Mouse (Mus musculus): Measurements from ENCODE around the gene Gpr182.

The Gpr182 gene

DNA sequence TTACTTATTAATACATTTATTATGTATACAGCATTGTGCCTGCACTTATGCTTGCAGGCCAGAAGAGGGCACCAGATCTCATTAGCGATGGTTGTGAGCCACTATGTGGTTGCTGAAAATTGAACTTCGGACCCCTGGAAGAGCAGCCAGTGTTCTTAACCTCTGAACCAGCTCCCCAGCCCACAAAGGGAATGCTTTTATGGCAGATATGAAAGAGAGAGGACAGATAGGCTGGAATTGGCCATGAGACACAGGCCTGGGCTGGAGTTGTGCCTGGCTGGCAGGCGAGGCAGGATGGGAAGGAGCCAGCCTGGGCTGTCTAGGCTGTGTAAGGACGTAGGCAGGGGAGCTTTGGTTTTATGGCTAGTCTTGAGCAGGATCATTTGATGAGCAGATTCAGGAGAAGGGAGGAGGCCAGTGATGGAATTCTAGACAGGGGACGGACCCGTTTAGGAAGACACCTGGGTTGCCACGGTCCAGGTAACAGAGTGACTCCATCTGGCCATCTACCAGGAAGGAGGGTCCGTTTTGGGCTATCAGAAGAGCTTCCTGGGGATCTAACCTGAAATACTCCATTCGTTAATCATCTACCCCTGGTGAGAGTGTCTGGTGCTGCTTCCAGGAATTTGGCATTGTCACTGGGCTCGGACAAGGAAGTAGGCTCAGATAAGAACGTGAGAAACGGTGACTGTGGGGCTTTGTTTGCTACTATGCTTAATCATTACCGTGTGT, 13.2 kb downstream of the Gpr182 start:
- DNase-seq = peak in 1 of 2 experiments; percentile 58

DNA sequence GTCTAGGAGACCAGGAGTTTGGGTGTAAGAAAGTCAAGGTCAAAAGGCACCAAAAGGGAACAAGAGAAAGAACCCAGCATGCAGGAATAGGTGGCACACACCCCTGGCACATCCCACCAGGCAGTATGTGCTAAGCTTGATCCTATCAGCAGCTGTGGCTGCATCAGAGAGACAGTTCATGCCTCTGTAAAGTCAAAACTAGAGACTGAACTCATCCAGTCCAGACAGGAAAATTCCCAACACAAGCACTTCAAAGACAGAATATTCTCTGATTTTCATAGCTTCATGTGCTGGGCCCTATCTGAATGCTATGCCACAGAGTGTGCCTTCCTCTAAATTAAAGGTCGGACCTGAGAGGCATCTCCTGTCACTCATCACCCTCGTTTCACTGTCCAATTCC, 14.0 kb downstream of the Gpr182 start:
- DNase-seq = no peak

GRCm38 (mm10) chr10:127736916-127737315, 14.6 kb downstream of the Gpr182 start:
- no peak for DNase-seq

DNA sequence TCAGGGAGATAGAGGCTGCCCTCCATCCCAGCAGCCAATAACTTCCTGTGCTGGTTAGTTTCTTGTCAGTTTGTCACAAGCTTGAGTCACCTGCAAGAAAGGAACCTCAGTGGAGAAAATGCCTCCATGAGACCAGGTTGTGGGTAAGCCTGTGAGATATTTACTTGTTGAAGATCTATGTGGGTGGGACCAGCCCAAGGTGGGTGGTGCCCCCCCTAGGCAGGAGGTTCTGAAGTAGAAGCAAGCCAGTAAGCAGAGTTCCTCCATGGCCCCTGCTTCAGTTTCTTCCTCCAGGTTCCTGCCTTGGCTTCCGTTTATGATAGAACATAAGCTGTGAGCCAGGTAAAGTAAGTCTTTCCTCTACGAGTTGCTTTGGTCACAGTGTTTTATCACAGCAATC, 15.3 kb downstream of the Gpr182 start:
- no peak for DNase-seq

- peak in 1 of 2 experiments; percentile 23 for DNase-seq
Observed at GRCm38 (mm10) chr10:127734434-127734833, 17.1 kb downstream of the Gpr182 start.

DNA sequence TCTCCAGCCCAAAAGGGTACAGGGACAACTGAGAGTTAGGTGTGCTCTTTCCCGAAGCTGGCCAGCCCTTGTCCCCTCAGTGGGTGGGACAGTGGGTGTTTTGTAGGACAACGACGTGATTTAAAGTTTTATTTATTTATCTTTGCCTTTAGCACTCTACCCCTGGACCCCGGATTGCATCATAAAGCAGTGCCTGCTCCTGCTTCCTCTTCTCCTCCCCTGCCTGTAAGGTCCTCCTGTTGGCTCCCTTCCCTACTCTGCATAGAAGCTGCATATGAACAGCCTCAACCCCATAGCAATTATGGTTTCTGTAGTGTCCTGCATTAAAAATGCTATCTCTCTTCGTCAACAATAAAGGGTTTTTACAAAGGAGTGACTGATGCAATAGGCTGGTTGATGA, 20.1 kb downstream of the Gpr182 start:
- no peak for DNase-seq

GRCm38 (mm10) chr10:127730933-127731310, 20.6 kb downstream of the Gpr182 start:
- no peak for DNase-seq

GRCm38 (mm10) chr10:127730285-127730932, 21.1 kb downstream of the Gpr182 start:
- no peak for DNase-seq

- no peak for DNase-seq
Observed at GRCm38 (mm10) chr10:127728437-127728836, 23.1 kb downstream of the Gpr182 start.

- DNase-seq = no peak
Observed at GRCm38 (mm10) chr10:127725136-127725535, 26.4 kb downstream of the Gpr182 start.

GRCm38 (mm10) chr10:127724178-127724577, 27.4 kb downstream of the Gpr182 start, which contains the start of gene Tac2:
TSS of gene Tac2 (plus strand) at chr10:127724478.
- no peak for DNase-seq

DNA sequence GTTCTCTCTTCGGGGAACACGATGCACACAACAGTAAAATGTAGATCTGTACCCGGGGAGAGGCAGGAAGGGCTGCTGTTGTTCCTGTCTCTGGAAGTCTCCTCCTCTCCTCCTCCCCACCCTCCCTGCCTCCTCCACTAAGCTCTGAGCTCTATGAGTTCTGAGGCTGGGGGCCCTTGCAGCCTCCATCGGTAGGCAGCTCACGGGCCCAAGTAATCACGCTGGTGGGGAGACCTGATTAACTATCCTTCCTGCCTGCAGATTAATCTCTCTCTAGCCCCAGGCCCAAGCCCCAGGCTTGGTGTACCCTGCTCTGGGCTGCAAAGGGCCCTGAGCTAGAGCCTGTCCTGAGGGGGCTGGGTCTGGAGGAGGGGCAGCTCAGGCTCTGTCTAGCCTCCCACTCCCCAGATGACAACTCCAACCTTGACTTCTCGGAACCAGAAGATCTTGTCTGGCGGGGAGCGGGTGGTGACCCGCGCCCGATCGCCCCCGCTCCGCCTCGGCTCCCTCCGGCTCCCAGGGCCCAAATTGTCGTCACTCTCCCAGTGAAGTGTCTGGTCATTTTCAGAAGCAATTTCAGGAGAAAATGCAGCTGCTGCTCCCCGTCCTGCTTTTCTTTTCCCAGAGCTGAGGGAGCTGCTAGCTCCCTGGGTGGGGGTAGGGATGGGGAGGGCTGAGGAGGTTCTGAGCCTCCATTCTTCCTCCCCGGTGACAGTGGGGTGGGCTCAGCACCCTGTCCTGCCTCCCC, 29.7 kb downstream of the Gpr182 start:
- no peak for DNase-seq

DNA sequence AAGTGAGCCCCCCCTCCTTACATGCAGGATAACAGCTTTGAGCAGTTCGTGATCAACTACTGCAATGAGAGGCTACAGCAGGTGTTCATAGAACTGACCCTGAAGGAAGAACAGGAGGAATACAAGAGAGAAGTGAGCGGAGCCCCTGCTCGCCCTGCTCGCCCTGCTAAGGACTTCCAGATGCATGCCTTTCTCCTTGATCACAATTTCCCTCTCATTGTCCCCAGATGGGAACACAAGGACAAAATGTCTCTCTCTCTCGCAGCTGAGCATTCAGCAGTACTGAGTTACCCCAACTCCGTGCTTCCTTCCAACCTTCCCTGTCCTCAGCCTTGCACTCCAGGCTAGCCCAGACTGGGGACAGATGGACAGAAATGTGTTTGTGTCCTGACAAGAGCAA, 38.8 kb downstream of the Gpr182 start:
- DNase-seq = no peak

DNA sequence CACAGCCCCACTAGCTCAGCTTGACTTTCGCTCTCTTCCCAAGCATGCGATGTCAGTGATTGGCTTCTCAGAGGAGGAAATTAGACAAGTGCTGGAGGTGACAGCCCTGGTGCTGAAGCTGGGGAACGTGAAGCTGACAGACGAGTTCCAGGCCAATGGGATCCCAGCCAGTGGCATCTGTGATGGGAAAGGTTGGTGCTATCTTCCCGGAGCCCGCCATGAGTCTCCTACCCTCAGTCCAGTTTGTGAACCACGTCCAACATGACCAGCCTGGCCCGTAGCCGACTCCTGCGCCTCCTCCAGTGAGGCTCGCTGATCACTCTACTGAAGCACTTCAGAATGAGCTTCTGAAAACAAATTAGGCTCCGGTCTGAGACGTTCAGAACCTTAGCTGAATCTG, 41.2 kb downstream of the Gpr182 start:
- DNase-seq = peak; percentile 21 to 46

- DNase-seq = no peak
Observed at GRCm38 (mm10) chr10:127708850-127709370, 42.6 kb downstream of the Gpr182 start.

DNA sequence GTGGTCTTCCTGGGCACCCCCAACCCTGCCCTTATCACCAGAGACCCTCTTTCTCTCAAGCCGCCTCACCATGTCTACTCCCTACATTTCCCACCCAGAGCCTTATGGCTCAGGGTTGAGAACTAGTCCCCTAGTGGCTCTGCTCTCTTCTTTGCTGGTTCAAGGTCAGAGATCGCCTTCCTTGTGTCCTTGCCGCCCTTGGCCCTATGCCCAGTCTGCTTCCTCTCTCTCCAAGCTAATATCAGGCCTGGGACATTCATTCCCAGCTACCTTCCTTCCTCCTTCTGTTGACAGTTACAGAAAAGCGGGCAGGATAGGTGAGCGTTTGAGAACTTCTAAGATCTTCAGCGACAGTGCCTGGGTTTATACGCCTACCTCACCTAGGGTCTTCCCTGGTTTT, 43.8 kb downstream of the Gpr182 start:
- no peak for DNase-seq

- DNase-seq = no peak
Observed at GRCm38 (mm10) chr10:127705783-127706182, 45.7 kb downstream of the Gpr182 start.

DNA sequence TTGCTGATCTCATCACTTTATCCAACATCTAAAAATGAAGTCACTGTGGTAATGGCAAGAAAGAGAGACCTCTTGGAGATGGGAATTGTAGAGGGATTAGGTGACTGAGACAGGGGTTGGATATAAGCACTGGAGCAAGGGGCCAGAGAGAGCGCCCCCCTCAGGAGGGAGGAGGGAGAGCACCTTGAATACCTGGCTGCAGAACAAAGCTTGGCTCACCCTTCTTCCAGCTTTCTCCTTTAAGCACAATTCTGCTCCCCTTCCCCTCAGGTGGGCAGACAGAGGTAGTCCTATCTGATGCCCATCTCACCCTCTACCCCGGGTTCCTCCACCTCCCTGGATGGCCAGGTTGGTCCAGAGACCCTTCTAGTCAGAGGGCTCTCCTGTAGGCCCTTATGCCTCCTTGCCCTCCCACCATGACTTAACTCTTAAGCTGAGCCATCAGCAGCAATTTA, 46.7 kb downstream of the Gpr182 start, which contains the start of gene Myo1a:
Gene Myo1a (plus strand): TSS at position 405 of the 455 bp plus-strand sequence.
- no peak for DNase-seq

DNA sequence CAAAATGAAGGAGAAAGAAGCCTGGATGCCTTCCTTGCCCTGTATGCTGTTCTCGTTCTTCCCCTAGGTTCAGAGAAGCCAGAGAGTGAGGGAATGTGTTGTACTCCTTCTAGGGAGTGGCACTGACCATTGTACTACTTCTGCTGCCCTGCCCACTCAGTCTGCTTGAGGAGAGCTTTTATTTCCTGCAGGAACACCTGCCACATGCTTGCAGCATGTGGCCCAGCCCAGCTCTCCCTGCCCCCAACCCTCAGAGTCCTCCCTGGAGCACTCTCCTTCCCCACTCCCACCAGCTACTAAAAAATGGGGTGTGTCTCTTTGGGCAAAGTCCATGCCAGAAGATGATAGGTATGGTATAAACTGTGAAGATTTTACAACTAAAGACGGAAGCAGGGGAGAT, 47.2 kb downstream of the Gpr182 start:
- DNase-seq = no peak

GRCm38 (mm10) chr10:127703299-127703698, 48.2 kb downstream of the Gpr182 start:
- no peak for DNase-seq

DNA sequence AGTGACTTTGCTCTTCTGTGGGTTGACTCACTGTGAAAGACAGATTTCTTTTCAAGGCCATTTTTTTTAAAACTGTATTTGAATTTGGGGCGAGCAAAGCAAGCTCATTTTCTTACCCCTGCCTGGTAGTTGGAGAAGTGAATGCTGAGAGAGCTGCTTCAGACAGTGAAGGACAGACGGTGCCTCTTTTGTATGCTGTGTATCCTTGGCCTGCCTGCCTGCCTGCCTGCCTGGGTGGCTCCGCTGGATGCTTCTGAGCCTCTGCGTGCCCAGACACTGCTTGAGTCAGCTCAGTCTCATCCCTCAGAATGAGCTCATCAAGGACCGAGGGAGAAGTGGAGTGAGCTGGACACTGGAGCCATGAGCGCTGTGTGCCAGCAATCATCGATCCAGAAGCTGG, 52.6 kb downstream of the Gpr182 start:
- no peak for DNase-seq

Data from cerebellum, postnatal 25 days (tissue).